Mouse (Mus musculus): ENCODE data around the gene Pla2g3.
A peak's percentile ranks its signal among the peaks of the same experiment; 100 is the strongest.

The Pla2g3 gene

GRCm38 (mm10) chr11:3487952-3488570 lies at the start of gene Pla2g3:
TSS of gene Pla2g3 (plus strand) at chr11:3488284.
- DNase-seq = no peak

DNA sequence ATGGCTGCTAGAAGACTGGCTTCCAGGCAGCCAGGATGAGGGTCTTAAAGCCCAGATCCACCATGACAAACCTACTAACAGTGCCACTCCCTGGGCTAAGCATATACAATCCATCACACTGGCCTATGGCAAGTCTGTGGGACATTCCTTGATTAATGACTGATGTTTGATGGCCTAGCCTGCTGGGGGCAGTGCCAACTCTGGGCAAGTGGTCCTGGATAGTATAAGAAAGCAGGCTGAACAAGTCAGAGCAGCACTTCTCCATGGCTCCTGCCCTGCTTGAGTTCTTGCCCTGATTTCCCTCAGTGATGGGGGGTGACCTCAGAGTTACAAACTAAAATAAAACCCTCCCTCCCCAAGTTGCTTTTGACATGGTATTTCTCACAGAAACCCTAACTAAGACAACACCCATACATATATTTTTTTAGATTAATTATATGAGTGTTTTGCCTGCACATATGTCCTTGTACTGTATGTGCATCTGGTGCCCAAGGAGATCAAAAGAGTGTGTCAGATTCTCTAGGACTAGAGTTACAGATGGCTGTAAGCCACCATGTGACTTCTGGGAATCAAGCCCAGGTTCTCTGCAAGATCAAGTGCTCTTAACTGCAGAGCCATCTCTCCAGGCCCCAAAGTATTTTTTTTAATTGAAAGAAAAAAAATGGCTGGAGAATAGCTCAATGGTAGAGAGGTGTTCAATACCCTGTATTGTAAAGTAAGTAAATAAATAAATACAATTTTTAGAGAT lies 46.2 kb upstream of the Pla2g3 start:
- DNase-seq = peak; percentile 38

- DNase-seq = no peak
These were observed 45.4 kb upstream of the Pla2g3 start for GRCm38 (mm10) chr11:3442677-3443076.

- no peak for DNase-seq
These were observed 45.0 kb upstream of the Pla2g3 start for GRCm38 (mm10) chr11:3443091-3443490.

GRCm38 (mm10) chr11:3444875-3445274 lies 43.2 kb upstream of the Pla2g3 start:
- DNase-seq = no peak

GRCm38 (mm10) chr11:3451701-3452163 lies 36.4 kb upstream of the Pla2g3 start:
- peak; percentile 70 for DNase-seq

- peak; percentile 96 for DNase-seq
These were observed 35.9 kb upstream of the Pla2g3 start, which contains the start of gene Rnf185 for GRCm38 (mm10) chr11:3452167-3452639. TSS of gene Rnf185 (minus strand) at chr11:3452363.

DNA sequence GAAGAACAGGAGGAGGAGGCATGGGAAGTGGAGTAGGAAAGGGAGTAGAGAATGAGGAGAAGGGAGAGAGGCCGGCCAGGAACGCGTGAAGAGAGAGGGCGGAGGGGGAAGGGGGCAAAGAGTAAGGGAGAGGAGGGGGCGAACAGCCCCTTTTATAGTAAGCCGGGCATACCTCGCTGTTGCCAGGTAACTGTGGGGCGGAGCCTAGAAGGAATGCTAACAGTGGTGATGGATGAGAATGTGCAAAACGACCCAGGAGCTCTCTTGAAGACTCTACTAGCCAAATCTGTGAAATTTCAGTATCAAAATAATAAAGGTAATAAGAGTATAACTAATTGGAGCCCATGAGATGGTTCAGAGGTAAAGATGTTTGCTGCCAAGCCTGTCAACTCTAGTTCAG lies 35.3 kb upstream of the Pla2g3 start:
- DNase-seq = peak; percentile 59

- peak; percentile 46 for DNase-seq
These were observed 34.6 kb upstream of the Pla2g3 start for GRCm38 (mm10) chr11:3453467-3453866.

DNA sequence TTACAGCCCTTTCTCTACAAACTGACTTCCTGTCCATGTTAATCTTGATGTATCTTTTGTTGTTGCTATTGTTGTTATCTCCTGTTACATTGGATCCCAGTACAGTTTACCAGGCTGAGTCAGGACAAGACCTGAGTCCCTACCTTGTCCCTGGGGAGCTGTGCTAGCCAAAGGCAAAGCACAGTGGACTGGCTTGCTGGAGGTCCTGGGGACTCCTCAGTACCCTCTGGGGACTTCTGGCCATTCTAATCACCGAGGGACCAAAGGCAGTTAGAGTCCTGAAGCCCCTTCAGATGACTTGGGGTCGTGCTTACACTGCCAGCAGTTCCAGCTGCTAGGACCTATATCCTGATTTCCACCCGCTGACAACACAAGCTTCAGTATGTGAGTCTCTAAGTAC lies 33.6 kb upstream of the Pla2g3 start:
- no peak for DNase-seq

DNA sequence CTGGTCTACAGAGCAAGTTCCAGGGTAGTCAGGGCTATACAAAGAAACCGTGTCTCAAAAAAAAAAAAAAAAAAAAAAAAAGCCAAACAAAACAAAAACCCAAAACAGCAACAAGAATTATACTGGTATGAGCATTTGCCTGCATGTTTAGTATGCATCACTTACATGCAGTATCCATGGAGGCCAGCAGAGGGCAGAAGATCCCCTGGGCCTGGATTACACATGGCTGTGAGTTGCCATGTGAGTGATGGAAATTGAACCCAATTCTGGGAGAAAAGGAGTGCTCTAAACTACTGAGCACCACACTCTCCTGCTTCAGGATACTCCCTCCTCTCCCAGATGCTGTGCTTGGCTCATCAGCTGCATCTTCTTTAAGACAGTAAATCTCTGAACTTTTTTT lies 31.7 kb upstream of the Pla2g3 start:
- peak; percentile 85 for DNase-seq

- peak; percentile 48 for DNase-seq
These were observed 29.5 kb upstream of the Pla2g3 start for GRCm38 (mm10) chr11:3458428-3459104.

GRCm38 (mm10) chr11:3459105-3459468 lies 29.0 kb upstream of the Pla2g3 start:
- peak; percentile 34 for DNase-seq

- no peak for DNase-seq
These were observed 25.2 kb upstream of the Pla2g3 start for GRCm38 (mm10) chr11:3462846-3463245.

- DNase-seq = peak; percentile 39
These were observed 16.6 kb upstream of the Pla2g3 start for GRCm38 (mm10) chr11:3471448-3471850.

- DNase-seq = peak; percentile 94
These were observed 15.6 kb upstream of the Pla2g3 start for GRCm38 (mm10) chr11:3472484-3472883.

DNA sequence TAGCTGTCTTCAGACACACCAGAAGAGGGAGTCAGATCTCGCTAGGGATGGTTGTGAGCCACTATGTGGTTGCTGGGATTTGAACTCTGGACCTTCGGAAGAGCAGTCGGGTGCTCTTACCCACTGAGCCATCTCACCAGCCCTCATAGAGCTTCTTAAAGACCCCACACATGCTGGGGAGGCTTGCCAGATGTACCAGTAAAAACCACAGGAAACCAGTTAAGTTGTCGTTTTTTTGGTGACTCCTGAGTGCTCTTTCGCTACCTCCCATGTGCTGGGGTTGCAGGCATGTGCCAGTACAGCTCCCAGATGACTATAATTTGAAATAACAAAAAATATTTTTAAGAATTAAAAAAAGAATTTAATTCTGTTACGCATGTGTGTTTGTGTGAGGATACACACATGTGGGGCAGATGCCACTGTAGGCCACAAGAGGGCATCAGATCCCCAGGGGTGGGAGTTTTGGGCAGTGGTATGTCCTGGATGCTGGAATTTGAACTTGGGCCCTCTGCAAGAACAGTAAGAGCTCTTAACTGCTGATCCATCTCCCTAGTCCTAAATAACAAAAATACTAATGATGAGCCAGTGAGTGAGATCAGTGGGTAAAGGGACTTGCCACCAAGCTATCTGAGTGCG lies 13.5 kb upstream of the Pla2g3 start:
- DNase-seq = no peak

- DNase-seq = no peak
These were observed 12.6 kb upstream of the Pla2g3 start for GRCm38 (mm10) chr11:3475489-3475888.

DNA sequence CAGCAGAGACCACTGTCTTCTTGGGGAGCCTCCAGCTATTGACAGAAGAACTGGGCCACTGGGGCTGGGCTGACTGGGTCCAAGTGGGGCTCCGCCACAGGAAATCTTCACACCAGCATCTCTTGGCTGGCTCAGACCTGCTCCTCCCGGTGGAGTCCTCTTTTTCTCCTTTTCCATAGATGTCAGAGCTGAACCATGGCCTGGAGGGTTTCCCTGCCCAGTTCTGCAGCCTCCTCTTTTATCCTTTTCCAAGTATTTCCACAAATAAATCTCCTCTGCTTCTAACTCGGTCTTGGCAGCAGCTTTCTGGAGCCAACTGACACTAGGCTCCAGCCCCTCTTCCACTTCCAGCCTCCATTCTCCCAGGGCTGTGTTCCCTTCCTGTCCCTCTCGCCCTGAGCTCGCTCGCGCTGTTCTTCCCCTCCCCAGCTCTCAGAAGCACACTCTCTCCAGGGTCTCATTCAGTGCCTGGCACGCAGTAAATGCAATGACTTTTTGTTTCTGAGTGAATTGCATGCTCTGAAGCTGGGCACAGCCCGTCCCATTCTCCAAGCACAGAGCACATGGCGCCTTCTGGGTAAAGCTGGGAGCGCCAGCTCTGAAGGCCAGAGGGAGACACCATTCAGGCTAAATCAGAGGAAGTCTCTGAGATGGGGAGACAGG lies 4.0 kb upstream of the Pla2g3 start:
- DNase-seq = no peak

GRCm38 (mm10) chr11:3486349-3486748 lies 1.7 kb upstream of the Pla2g3 start:
- no peak for DNase-seq

- DNase-seq = no peak
These were observed 952 bp downstream of the Pla2g3 start for GRCm38 (mm10) chr11:3489036-3489435.

- DNase-seq = no peak
These were observed 4.7 kb downstream of the Pla2g3 start for GRCm38 (mm10) chr11:3492748-3493147.

GRCm38 (mm10) chr11:3494857-3495256 lies 6.8 kb downstream of the Pla2g3 start:
- no peak for DNase-seq

Data from kidney, postnatal 10 days (tissue).